In the genomic region with DNA sequence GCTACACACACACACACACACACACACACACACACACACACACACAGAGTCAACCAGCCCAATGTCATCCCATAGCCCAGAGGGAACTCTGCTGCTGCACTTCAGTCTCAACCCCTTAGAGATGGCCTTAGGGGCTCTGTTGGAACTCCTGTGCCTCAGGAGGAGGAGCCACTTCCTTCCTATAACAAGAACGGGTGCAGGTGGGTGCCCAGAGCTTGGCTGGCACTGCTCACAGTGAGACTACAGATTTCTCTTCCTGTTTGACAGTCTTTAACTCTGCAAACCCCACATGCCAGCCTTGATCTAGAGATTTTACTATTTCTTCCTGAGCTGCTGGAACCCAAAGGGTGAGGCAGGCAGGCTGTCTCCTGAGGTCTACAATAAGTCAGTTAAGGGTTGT, we compare ENCODE assay signal across 14 mouse cellular contexts. TPM values are rescaled to one million over a fixed set of nuclear protein-coding genes. Genes with fewer than 3 reads are reported as not detected.
DNase-seq lines count a peak whose midpoint lies in the region; ATAC-seq lines count a peak whose summit lies in the region.
"Had no signal": no experiment of that assay in that cellular context is flagged by ENCODE, and none has a peak within 500 bp of the region (broad histone marks: within the 10 kb centered on the region; RNA-seq: fewer than 3 reads in every experiment).

No protein-coding gene starts in this region.

- no peak for ATAC-seq in lung, embryonic 16.5 days (ENCODE audit: low read depth)
- peak; percentile 33 for ATAC-seq in neutrophil, adult 5-6 weeks (ENCODE audit: extremely low read depth, insufficient number of reproducible peaks, low FRiP score, poor library complexity, severe bottlenecking)

- peaks cover 23% of the 10 kb centered on the region for H3K4me1 ChIP-seq in lung, embryonic 16.5 days (replicated peaks; ENCODE audit: control insufficient read depth, insufficient read depth, low read length)

- 46% methylated on average over 1 of the region's 1 CpGs for WGBS in lung, embryonic 16.5 days

- H3K27ac ChIP-seq in lung, embryonic 16.5 days (ENCODE audit: low read length): peak overlapping the region; percentile 98; the same call in 1 of the 2 replicates
- H3K27ac ChIP-seq: embryonic facial prominence, embryonic 13.5 days had no signal

- no peak overlapping the region for H3K9ac ChIP-seq in lung, embryonic 16.5 days (ENCODE audit: low read length)
- H3K9ac ChIP-seq: embryonic facial prominence, embryonic 13.5 days had no signal

- no peaks in the 10 kb centered on the region for H3K36me3 ChIP-seq in lung, embryonic 16.5 days (ENCODE audit: control insufficient read depth, insufficient read depth, low read length)
- H3K36me3 ChIP-seq: embryonic facial prominence, embryonic 13.5 days had no signal

- no peak overlapping the region; the same call in 1 of the 2 replicates for H3K4me3 ChIP-seq in lung, embryonic 16.5 days (ENCODE audit: low read length)
- H3K4me3 ChIP-seq: embryonic facial prominence, embryonic 13.5 days; myocyte had no signal

- peak overlapping the region; percentile 42 for H3K4me2 ChIP-seq in lung, embryonic 16.5 days (ENCODE audit: low read depth, low read length)
- H3K4me2 ChIP-seq: embryonic facial prominence, embryonic 13.5 days had no signal

- peaks cover 2% of the 10 kb centered on the region; the same call in 1 of the 2 replicates for H3K27me3 ChIP-seq in lung, embryonic 16.5 days (ENCODE audit: control insufficient read depth, insufficient read depth, low read depth, low read length)

- no peak for DNase-seq in lung, postnatal 4 days
- peak; percentile 36 to 43 for DNase-seq in CD8-positive naive resting alpha-beta T cell, adult 2 months (ENCODE audit: low read depth in 2 of 2, low spot score in 2 of 2)
- DNase-seq in thymus, postnatal 25 days: peak; percentile 70
- no peak for DNase-seq in yolk sac, embryonic 10.5 days (ENCODE audit: low spot score)
- no peak for DNase-seq in kidney, postnatal 25 days
- DNase-seq: adrenal gland, postnatal 10 days; cerebellum, postnatal 25 days; heart, postnatal 4 days; kidney, adult 11 months; kidney, postnatal 4 days had no signal

- no peaks in the 10 kb centered on the region for H3K9me3 ChIP-seq in lung, embryonic 16.5 days (ENCODE audit: control insufficient read depth, low read length)
- H3K9me3 ChIP-seq: embryonic facial prominence, embryonic 13.5 days had no signal

RNA-seq across cellular contexts. Expression of gene Tbc1d1, which starts 1.8 kb away (rescaled TPM):
- polyA plus RNA-seq in lung, embryonic 16.5 days (2015; fragmentation: Nextera tagmentation; extraction: Ambion mirVana): 38.9 and 41.5 TPM in 2 replicates
- 87.0 and 89.8 TPM in 2 replicates for total RNA-seq in neutrophil, adult 5-6 weeks (2017)

Comparison
In these comparisons a context has a peak if more than half of its experiments do, and no peak if none do; other contexts are left out.
1. DNase-seq: peak in CD8-positive naive resting alpha-beta T cell, adult 2 months (2 of 2) and thymus, postnatal 25 days (single experiment); none in lung, postnatal 4 days (0 of 2), yolk sac, embryonic 10.5 days (single experiment) and kidney, postnatal 25 days (0 of 2).